Mouse (Mus musculus) C2C12 (cell line): ENCODE measurements around the gene Gm4307.
"Not testable (repeated sequence)": the region's sequence is repeated elsewhere in the genome, so short reads cannot be mapped to it uniquely, and the experiment has no call there.

Experiments
- CEBPB ChIP-seq: IDR thresholded peaks from one replicate; pipeline ENCODE4 v1.6.1; 2011; ENCODE audit warnings: low read depth, mild to moderate bottlenecking, control low read depth, moderate library complexity
- CTCF ChIP-seq: IDR thresholded peaks from one replicate; pipeline ENCODE4 v1.5.1; 2011; ENCODE audit not compliant: control insufficient read depth, insufficient read depth, insufficient read length
- MAX ChIP-seq: IDR thresholded peaks from one replicate; pipeline ENCODE4 v1.6.1; 2011; ENCODE audit warnings: mild to moderate bottlenecking, control low read depth
- MYOG ChIP-seq: IDR thresholded peaks from one replicate; pipeline ENCODE4 v1.6.1; 2011; ENCODE audit not compliant: control insufficient read depth, insufficient read length; ENCODE audit errors: extremely low read depth
- USF1 ChIP-seq: IDR thresholded peaks from one replicate; pipeline ENCODE4 v1.6.1; 2011; ENCODE audit warnings: low read depth, mild to moderate bottlenecking, control low read depth, moderate library complexity

GRCm38 (mm10) chr10:100350793-100351192, 10.3 kb upstream of the Gm4307 start, which contains the start of gene Gm4305:
- not testable (repeated sequence) for TF ChIP-seq CTCF, MAX, CEBPB, USF1, MYOG
